Mouse (Mus musculus): ENCODE data around the gene Abcc4. TPM values are rescaled to one million over a fixed set of nuclear protein-coding genes. Genes with fewer than 3 reads are reported as not detected.
A peak's percentile ranks its signal among the peaks of the same experiment; 100 is the strongest.

The Abcc4 gene
- polyA plus RNA-seq, 1 experiment: 6.8 TPM

DNA sequence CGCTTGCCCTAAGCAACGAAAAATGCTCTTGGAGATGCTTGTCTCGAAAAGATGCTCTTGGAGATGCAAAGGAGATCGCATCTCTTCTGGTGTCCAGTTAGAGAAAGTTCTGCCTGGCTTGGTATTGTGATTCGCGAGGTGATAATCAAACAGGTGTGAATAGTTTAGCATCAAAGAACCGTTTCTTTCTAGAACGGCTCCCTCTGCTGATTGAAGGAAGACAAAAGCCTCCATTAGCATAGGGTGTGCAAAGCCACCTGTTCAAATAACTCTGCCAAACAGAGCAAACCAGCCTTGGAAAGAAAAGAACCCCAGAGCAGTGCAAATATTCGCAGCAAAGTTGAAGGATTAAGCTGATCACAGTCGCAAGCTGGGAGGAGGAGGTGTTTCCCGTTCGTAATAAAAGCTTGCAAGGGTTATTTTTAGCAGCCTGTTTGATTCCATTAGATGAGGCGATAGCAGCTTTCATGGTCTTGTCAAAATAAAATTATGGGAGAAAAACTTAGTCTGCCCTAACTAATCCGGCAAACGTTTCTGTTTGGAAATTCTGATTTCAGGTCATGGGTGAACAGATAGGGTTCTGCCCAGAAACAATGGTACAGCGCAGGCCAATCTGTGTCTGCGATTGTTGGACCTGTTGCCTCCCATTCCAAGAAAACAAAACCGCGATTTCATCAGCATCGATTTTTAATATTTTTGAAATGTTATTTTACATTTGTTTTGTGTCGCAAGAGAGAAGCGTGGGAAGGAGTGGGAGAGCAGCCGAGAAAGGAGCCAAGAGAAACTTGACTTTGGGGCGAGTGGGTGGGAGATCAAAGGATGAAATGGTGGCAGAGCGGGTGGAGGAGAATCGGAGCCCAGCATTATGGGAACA, 231.6 kb downstream of the Abcc4 start:
- TF ChIP-seq CTCF (IDR thresholded peaks at IDR 0.05; ENCODE audit: extremely low read depth, insufficient read depth, low read length): no peak
- no peak for TF ChIP-seq POLR2A (IDR thresholded peaks at IDR 0.05; ENCODE audit: extremely low read depth, insufficient read depth, low read length)
- H3K4me3 ChIP-seq (ENCODE audit: insufficient read depth, low read length): peak overlapping the region; percentile 42
- peaks cover 1% of the 10 kb centered on the region; the same call in 1 of the 2 replicates for H3K4me1 ChIP-seq (ENCODE audit: control insufficient read depth, insufficient read depth, low read length)
- no peak overlapping the region for H3K27ac ChIP-seq (ENCODE audit: insufficient read depth, low read length)

- peaks cover 1% of the 10 kb centered on the region; the same call in 1 of the 2 replicates for H3K4me1 ChIP-seq (ENCODE audit: control insufficient read depth, insufficient read depth, low read length)
- H3K4me3 ChIP-seq (ENCODE audit: insufficient read depth, low read length): peak overlapping the region; percentile 42
- TF ChIP-seq CTCF (IDR thresholded peaks at IDR 0.05; ENCODE audit: extremely low read depth, insufficient read depth, low read length) (no peak), POLR2A (IDR thresholded peaks at IDR 0.05; ENCODE audit: extremely low read depth, insufficient read depth, low read length) (no peak)
- no peak overlapping the region for H3K27ac ChIP-seq (ENCODE audit: insufficient read depth, low read length)
Measured at GRCm38 (mm10) chr14:118473831-118474193, 232.2 kb downstream of the Abcc4 start.

DNA sequence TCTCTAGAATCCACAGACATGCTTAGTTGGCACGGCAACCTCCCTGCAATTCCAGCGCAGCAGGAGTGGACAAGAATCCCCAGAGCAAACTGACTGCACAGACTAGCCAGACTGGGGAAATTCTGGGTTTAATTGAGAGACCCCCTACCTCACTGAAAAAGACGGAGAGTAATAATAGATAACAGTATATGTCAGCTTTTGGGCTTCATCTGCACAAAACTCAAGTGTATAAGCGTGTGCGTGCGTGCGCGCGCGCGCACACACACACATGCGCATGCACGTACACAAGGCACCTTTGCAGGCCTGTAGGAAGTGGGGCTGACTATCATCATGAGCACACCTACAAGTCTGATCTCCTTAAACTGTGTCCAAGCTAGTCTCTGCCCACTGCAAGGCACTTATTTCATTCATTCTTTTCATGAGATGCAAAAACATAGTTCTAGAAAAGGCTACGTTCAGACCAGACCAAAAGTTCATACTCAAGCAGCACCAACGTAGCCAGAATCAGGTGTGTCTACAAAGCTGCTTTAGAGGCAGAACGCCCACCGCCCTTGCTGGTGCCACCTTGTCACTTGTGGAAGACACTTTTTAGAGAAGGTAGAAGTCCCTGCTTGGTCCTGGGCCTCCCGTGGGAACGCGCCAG, 232.7 kb downstream of the Abcc4 start:
- TF ChIP-seq CTCF (IDR thresholded peaks at IDR 0.05; ENCODE audit: extremely low read depth, insufficient read depth, low read length) (no peak), POLR2A (IDR thresholded peaks at IDR 0.05; ENCODE audit: extremely low read depth, insufficient read depth, low read length) (no peak)
- Histone ChIP-seq H3K4me1 (ENCODE audit: control insufficient read depth, insufficient read depth, low read length) (peaks cover 1% of the 10 kb centered on the region; the same call in 1 of the 2 replicates), H3K27ac (ENCODE audit: insufficient read depth, low read length) (no peak overlapping the region), H3K4me3 (ENCODE audit: insufficient read depth, low read length) (peak overlapping the region; percentile 42)

DNA sequence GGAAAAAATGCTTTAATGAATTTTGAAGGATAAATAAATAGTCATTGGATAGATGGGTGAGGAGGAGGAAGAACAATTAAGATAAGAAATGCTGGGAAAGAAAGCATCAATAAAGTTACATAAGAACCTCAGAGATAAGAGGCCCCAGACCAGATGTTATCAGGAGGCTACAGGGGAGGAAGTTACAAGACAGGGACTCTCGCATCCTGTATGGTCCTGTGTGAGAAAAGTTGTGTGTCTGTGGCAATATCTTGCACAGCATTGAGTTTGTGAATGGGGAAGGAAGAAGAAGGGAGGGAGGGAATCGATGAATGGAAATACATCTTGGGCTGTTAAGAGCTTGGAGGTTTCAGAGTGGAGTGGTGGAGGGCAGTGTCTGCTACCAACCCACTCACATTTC, 240.7 kb downstream of the Abcc4 start:
- TF ChIP-seq CTCF (IDR thresholded peaks at IDR 0.05; ENCODE audit: extremely low read depth, insufficient read depth, low read length) (no peak), POLR2A (IDR thresholded peaks at IDR 0.05; ENCODE audit: extremely low read depth, insufficient read depth, low read length) (no peak)
- no peak overlapping the region for H3K4me3 ChIP-seq (ENCODE audit: insufficient read depth, low read length)
- no peak overlapping the region for H3K27ac ChIP-seq (ENCODE audit: insufficient read depth, low read length)
- no peaks in the 10 kb centered on the region for H3K4me1 ChIP-seq (ENCODE audit: control insufficient read depth, insufficient read depth, low read length)

DNA sequence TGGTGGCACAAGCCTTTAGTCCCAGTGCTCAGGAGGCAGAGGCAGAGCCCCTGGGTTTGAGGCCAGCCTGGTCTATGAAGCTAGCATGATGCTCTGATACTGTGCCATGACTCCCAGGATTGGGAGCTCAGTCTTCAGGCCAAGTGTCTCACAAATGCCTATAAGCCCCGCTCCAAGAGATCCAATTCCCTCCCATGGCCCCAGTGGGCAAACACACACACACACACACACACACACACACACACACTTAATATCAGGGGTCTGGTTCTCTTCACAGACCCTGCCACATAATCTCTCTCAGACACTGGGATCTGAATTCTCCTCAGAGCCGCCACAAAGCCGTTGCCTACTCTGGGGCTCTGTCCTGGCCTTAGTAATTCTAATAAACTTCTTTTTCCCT, 241.6 kb downstream of the Abcc4 start:
- Histone ChIP-seq H3K4me3 (ENCODE audit: insufficient read depth, low read length) (no peak overlapping the region), H3K27ac (ENCODE audit: insufficient read depth, low read length) (no peak overlapping the region), H3K4me1 (ENCODE audit: control insufficient read depth, insufficient read depth, low read length) (no peaks in the 10 kb centered on the region)
- TF ChIP-seq POLR2A (IDR thresholded peaks at IDR 0.05; ENCODE audit: extremely low read depth, insufficient read depth, low read length) (no peak), CTCF (IDR thresholded peaks at IDR 0.05; ENCODE audit: extremely low read depth, insufficient read depth, low read length) (no peak)

- no peak overlapping the region for H3K27ac ChIP-seq (ENCODE audit: insufficient read depth, low read length)
- no peaks in the 10 kb centered on the region for H3K4me1 ChIP-seq (ENCODE audit: control insufficient read depth, insufficient read depth, low read length)
- no peak for TF ChIP-seq CTCF (IDR thresholded peaks at IDR 0.05; ENCODE audit: extremely low read depth, insufficient read depth, low read length)
- TF ChIP-seq POLR2A (IDR thresholded peaks at IDR 0.05; ENCODE audit: extremely low read depth, insufficient read depth, low read length): no peak
- no peak overlapping the region for H3K4me3 ChIP-seq (ENCODE audit: insufficient read depth, low read length)
Measured at GRCm38 (mm10) chr14:118452572-118452971, 253.4 kb downstream of the Abcc4 start.

GRCm38 (mm10) chr14:118440155-118440554, 265.9 kb downstream of the Abcc4 start:
- Histone ChIP-seq H3K4me3 (ENCODE audit: insufficient read depth, low read length) (no peak overlapping the region), H3K4me1 (ENCODE audit: control insufficient read depth, insufficient read depth, low read length) (no peaks in the 10 kb centered on the region), H3K27ac (ENCODE audit: insufficient read depth, low read length) (no peak overlapping the region)
- TF ChIP-seq CTCF (IDR thresholded peaks at IDR 0.05; ENCODE audit: extremely low read depth, insufficient read depth, low read length): no peak
- TF ChIP-seq POLR2A (IDR thresholded peaks at IDR 0.05; ENCODE audit: extremely low read depth, insufficient read depth, low read length): no peak

- Histone ChIP-seq H3K4me1 (ENCODE audit: control insufficient read depth, insufficient read depth, low read length) (no peaks in the 10 kb centered on the region), H3K4me3 (ENCODE audit: insufficient read depth, low read length) (peak overlapping the region; percentile 17), H3K27ac (ENCODE audit: insufficient read depth, low read length) (no peak overlapping the region)
- TF ChIP-seq CTCF (IDR thresholded peaks at IDR 0.05; ENCODE audit: extremely low read depth, insufficient read depth, low read length): no peak
- TF ChIP-seq POLR2A (IDR thresholded peaks at IDR 0.05; ENCODE audit: extremely low read depth, insufficient read depth, low read length): no peak
Measured at GRCm38 (mm10) chr14:118437156-118437931, 268.7 kb downstream of the Abcc4 start.

DNA sequence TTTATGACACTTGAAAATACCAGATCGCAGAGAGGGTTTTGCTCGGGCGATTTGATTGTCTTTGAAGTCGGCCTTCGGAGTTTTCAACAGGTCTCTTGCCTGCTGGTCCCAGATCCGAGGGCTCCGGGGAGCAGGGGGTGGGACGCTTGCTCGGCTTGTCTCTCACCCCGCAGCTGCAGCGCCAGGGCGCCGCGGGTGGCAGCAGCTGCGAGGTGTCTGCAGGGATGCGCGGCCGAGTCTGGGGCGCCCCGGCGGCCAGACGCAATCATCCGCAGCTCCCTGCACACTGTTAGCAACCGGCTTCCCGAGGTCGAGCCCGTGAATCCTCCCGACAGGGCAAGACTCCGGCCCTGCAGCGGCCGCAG, 269.2 kb downstream of the Abcc4 start:
- H3K27ac ChIP-seq (ENCODE audit: insufficient read depth, low read length): no peak overlapping the region
- H3K4me1 ChIP-seq (ENCODE audit: control insufficient read depth, insufficient read depth, low read length): no peaks in the 10 kb centered on the region
- TF ChIP-seq POLR2A (IDR thresholded peaks at IDR 0.05; ENCODE audit: extremely low read depth, insufficient read depth, low read length): no peak
- no peak for TF ChIP-seq CTCF (IDR thresholded peaks at IDR 0.05; ENCODE audit: extremely low read depth, insufficient read depth, low read length)
- peak overlapping the region; percentile 17; the same call in 1 of the 2 replicates for H3K4me3 ChIP-seq (ENCODE audit: insufficient read depth, low read length)
